Mouse (Mus musculus): ENCODE results near the gene Usp19. TPM values are rescaled to one million over a fixed set of nuclear protein-coding genes. Genes with fewer than 3 reads are reported as not detected.

Gene Usp19
- polyA plus RNA-seq, 1 experiment: 107 TPM

DNA sequence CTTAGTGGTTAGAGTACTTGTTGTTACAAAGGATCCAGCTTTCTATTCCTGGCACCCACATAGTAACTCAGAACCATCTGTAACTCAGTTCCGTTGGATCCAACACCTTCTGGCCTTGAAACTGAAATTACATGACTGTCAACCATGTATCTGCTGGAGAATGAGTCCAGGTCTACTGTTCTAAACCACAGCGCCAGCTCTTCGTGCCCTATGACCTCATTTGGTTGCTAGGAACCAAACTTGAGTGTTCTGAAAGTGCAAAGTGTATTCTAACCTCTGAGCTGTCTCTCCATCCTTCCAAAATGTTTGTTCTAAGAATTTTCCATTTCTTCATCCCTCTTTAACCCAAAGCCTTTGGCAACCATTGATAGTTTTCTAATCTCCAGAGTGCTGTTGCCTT lies 55.6 kb downstream of the Usp19 start:
- Histone ChIP-seq H3K27me3 (replicated peaks; ENCODE audit: control insufficient read depth, insufficient read depth, low read length) (no peaks in the 10 kb centered on the region), H3K4me3 (ENCODE audit: insufficient read depth, low read depth, low read length) (no peak overlapping the region), H3K27ac (ENCODE audit: insufficient read depth, low read depth, low read length) (no peak overlapping the region), H3K36me3 (ENCODE audit: control insufficient read depth, insufficient read depth, low read length) (peaks cover 26% of the 10 kb centered on the region), H3K4me1 (ENCODE audit: control insufficient read depth, insufficient read depth, low read length) (peaks cover 3% of the 10 kb centered on the region; the same call in 1 of the 2 replicates)
- WGBS: 66% methylated on average over 3 of the region's 3 CpGs
- no peak for TF ChIP-seq POLR2A (IDR thresholded peaks at IDR 0.05; ENCODE audit: low read depth, low read length)
- TF ChIP-seq CTCF (conservative IDR thresholded peaks at IDR 0.05; ENCODE audit: insufficient read depth, insufficient read length, low read depth, low read length): no peak
- DNase-seq: no peak

DNA sequence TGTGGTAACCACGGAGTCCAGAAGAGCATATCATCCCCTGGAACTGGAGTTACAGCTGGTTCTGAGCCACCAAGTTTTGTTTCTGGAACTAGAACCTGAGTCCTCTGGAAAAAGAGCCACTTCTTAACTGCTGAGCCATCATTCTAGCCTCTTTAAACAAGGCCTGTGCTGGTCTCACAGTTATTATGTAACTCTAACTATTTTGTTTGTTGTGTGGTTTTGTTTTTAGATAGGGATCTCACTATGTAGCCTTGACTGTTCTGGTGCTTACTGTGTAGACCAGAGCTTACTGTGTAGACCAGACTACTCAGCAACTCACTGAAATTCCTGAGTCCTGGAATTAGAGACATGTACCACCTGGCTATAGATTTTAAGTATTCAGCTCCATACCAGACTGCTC lies 56.5 kb downstream of the Usp19 start:
- Histone ChIP-seq H3K27ac (ENCODE audit: insufficient read depth, low read depth, low read length) (no peak overlapping the region), H3K36me3 (ENCODE audit: control insufficient read depth, insufficient read depth, low read length) (peaks cover 22% of the 10 kb centered on the region), H3K27me3 (replicated peaks; ENCODE audit: control insufficient read depth, insufficient read depth, low read length) (no peaks in the 10 kb centered on the region), H3K4me1 (ENCODE audit: control insufficient read depth, insufficient read depth, low read length) (peaks cover 3% of the 10 kb centered on the region; the same call in 1 of the 2 replicates), H3K4me3 (ENCODE audit: insufficient read depth, low read depth, low read length) (no peak overlapping the region)
- 85% methylated on average over 1 of the region's 1 CpGs for WGBS
- no peak for DNase-seq
- TF ChIP-seq CTCF (conservative IDR thresholded peaks at IDR 0.05; ENCODE audit: insufficient read depth, insufficient read length, low read depth, low read length) (no peak), POLR2A (IDR thresholded peaks at IDR 0.05; ENCODE audit: low read depth, low read length) (no peak)

Other genes starting within 250 kb of the Usp19 start
- gene Dag1, start 226.6 kb upstream of the Usp19 start, polyA plus RNA-seq (2012; rRNA removed): 66.8 and 67.2 TPM in 2 replicates
- gene Nicn1, start 200.2 kb upstream of the Usp19 start, polyA plus RNA-seq (2012; rRNA removed): 38.9 and 39.3 TPM in 2 replicates
- gene Amt, start 193.7 kb upstream of the Usp19 start, polyA plus RNA-seq (2012; rRNA removed): 77.5 and 84.2 TPM in 2 replicates
- gene Rhoa, start 184.5 kb upstream of the Usp19 start, polyA plus RNA-seq (2012; rRNA removed): 125 and 179 TPM in 2 replicates
- 53.0 and 55.3 TPM in 2 replicates for gene Tcta, start 184.4 kb upstream of the Usp19 start, polyA plus RNA-seq (2012; rRNA removed)
- gene Gpx1, start 151.7 kb upstream of the Usp19 start, polyA plus RNA-seq (2012; rRNA removed): 5,487 and 5,501 TPM in 2 replicates
- 68.6 and 74.1 TPM in 2 replicates for gene Usp4, start 142.7 kb upstream of the Usp19 start, polyA plus RNA-seq (2012; rRNA removed)
- gene 1700102P08Rik, start 97.8 kb upstream of the Usp19 start, polyA plus RNA-seq (2012; rRNA removed): 0.22 and 0.50 TPM in 2 replicates
- not detected in 2 replicates for gene Ccdc36, start 62.1 kb upstream of the Usp19 start, polyA plus RNA-seq (2012; rRNA removed)
- gene BC048562, start 54.1 kb upstream of the Usp19 start, polyA plus RNA-seq (2012; rRNA removed): not detected in 2 replicates
- gene Ccdc71, start 30.1 kb upstream of the Usp19 start, polyA plus RNA-seq (2012; rRNA removed): 26.0 and 33.5 TPM in 2 replicates
- 35.0 and 35.8 TPM in 2 replicates for gene Klhdc8b, start 29.0 kb upstream of the Usp19 start, polyA plus RNA-seq (2012; rRNA removed)
- gene Lamb2, start 10.9 kb upstream of the Usp19 start, polyA plus RNA-seq (2012; rRNA removed): 80.4 and 89.1 TPM in 2 replicates
- gene Qars, start 17.1 kb downstream of the Usp19 start, polyA plus RNA-seq (2012; rRNA removed): 175 and 188 TPM in 2 replicates
- gene Qrich1, start 26.2 kb downstream of the Usp19 start, polyA plus RNA-seq (2012; rRNA removed): 76.3 and 85.5 TPM in 2 replicates
- 52.3 and 60.0 TPM in 2 replicates for gene Impdh2, start 69.7 kb downstream of the Usp19 start, polyA plus RNA-seq (2012; rRNA removed)
- gene Ndufaf3, start 76.8 kb downstream of the Usp19 start, polyA plus RNA-seq (2012; rRNA removed): 64.7 and 74.3 TPM in 2 replicates
- 220 and 295 TPM in 2 replicates for gene Dalrd3, start 79.3 kb downstream of the Usp19 start, polyA plus RNA-seq (2012; rRNA removed)
- gene Wdr6, start 88.1 kb downstream of the Usp19 start, polyA plus RNA-seq (2012; rRNA removed): 31.0 and 34.4 TPM in 2 replicates
- 5.3 and 5.8 TPM in 2 replicates for gene P4htm, start 107.1 kb downstream of the Usp19 start, polyA plus RNA-seq (2012; rRNA removed)
- 34.9 and 36.9 TPM in 2 replicates for gene Arih2, start 158.8 kb downstream of the Usp19 start, polyA plus RNA-seq (2012; rRNA removed)
- 34.7 and 42.2 TPM in 2 replicates for gene Slc25a20, start 171.5 kb downstream of the Usp19 start, polyA plus RNA-seq (2012; rRNA removed)
- 19.0 and 19.8 TPM in 2 replicates for gene Prkar2a, start 198.7 kb downstream of the Usp19 start, polyA plus RNA-seq (2012; rRNA removed)